Mouse (Mus musculus): ENCODE results near the gene Mapk10. TPM values are rescaled to one million over a fixed set of nuclear protein-coding genes. Genes with fewer than 3 reads are reported as not detected.

Gene Mapk10
- polyA plus RNA-seq, 1 experiment from 2014 or later = 2.2 TPM

- ATAC-seq (ENCODE audit: low FRiP score, low TSS enrichment) (no peak), DNase-seq (ENCODE audit: low spot score) (no peak)
- Histone ChIP-seq H3K4me3 (ENCODE audit: low read depth, low read length) (no peak overlapping the region), H3K9ac (ENCODE audit: low read length) (no peak overlapping the region), H3K27me3 (ENCODE audit: control insufficient read depth, insufficient read depth, low read length) (no peaks in the 10 kb centered on the region), H3K27ac (replicated peaks) (no peak overlapping the region), H3K4me1 (replicated peaks; ENCODE audit: control insufficient read depth, insufficient read depth) (no peaks in the 10 kb centered on the region), H3K4me2 (replicated peaks; ENCODE audit: low read depth) (no peak overlapping the region), H3K36me3 (ENCODE audit: control insufficient read depth, insufficient read depth, low read length) (no peaks in the 10 kb centered on the region), H3K9me3 (ENCODE audit: control insufficient read depth, low read length) (no peaks in the 10 kb centered on the region)
- 35% methylated on average over 5 of the region's 5 CpGs for WGBS
- TF ChIP-seq CTCF (IDR thresholded peaks at IDR 0.05; ENCODE audit: low read depth) (no peak), EP300 (optimal IDR thresholded peaks at IDR 0.05) (no peak)
Observed at GRCm38 (mm10) chr5:103177010-103177409, 34.1 kb downstream of the Mapk10 start.

GRCm38 (mm10) chr5:103175989-103176388 lies 35.1 kb downstream of the Mapk10 start:
- WGBS = 78% methylated on average over 7 of the region's 7 CpGs
- TF ChIP-seq CTCF (IDR thresholded peaks at IDR 0.05; ENCODE audit: low read depth) = no peak
- TF ChIP-seq EP300 (optimal IDR thresholded peaks at IDR 0.05) = no peak
- Histone ChIP-seq H3K27me3 (ENCODE audit: control insufficient read depth, insufficient read depth, low read length) (no peaks in the 10 kb centered on the region), H3K36me3 (ENCODE audit: control insufficient read depth, insufficient read depth, low read length) (no peaks in the 10 kb centered on the region), H3K4me3 (ENCODE audit: low read depth, low read length) (no peak overlapping the region), H3K4me2 (replicated peaks; ENCODE audit: low read depth) (no peak overlapping the region), H3K9ac (ENCODE audit: low read length) (no peak overlapping the region), H3K27ac (replicated peaks) (no peak overlapping the region), H3K4me1 (replicated peaks; ENCODE audit: control insufficient read depth, insufficient read depth) (no peaks in the 10 kb centered on the region), H3K9me3 (ENCODE audit: control insufficient read depth, low read length) (no peaks in the 10 kb centered on the region)
- ATAC-seq (ENCODE audit: low FRiP score, low TSS enrichment) (no peak), DNase-seq (ENCODE audit: low spot score) (no peak)

- WGBS = 72% methylated on average over 7 of the region's 7 CpGs
- ATAC-seq (ENCODE audit: low FRiP score, low TSS enrichment) = no peak
- no peak overlapping the region for H3K4me3 ChIP-seq (ENCODE audit: low read depth, low read length)
- H3K9me3 ChIP-seq (ENCODE audit: control insufficient read depth, low read length) = no peaks in the 10 kb centered on the region
- no peak overlapping the region for H3K27ac ChIP-seq (replicated peaks)
- no peak overlapping the region for H3K9ac ChIP-seq (ENCODE audit: low read length)
- H3K36me3 ChIP-seq (ENCODE audit: control insufficient read depth, insufficient read depth, low read length) = no peaks in the 10 kb centered on the region
- H3K4me1 ChIP-seq (replicated peaks; ENCODE audit: control insufficient read depth, insufficient read depth) = no peaks in the 10 kb centered on the region
- no peak for DNase-seq (ENCODE audit: low spot score)
- no peak for TF ChIP-seq EP300 (optimal IDR thresholded peaks at IDR 0.05)
- TF ChIP-seq CTCF (IDR thresholded peaks at IDR 0.05; ENCODE audit: low read depth) = no peak
- H3K27me3 ChIP-seq (ENCODE audit: control insufficient read depth, insufficient read depth, low read length) = no peaks in the 10 kb centered on the region
- no peak overlapping the region for H3K4me2 ChIP-seq (replicated peaks; ENCODE audit: low read depth)
Observed at GRCm38 (mm10) chr5:103174607-103175006, 36.5 kb downstream of the Mapk10 start.

- no peak for DNase-seq (ENCODE audit: low spot score)
Observed at GRCm38 (mm10) chr5:103171207-103171606, 39.9 kb downstream of the Mapk10 start.

GRCm38 (mm10) chr5:103167371-103167770 lies 43.8 kb downstream of the Mapk10 start:
- WGBS = 71% methylated on average over 5 of the region's 5 CpGs
- no peaks in the 10 kb centered on the region for H3K4me1 ChIP-seq (replicated peaks; ENCODE audit: control insufficient read depth, insufficient read depth)
- H3K9ac ChIP-seq (ENCODE audit: low read length) = no peak overlapping the region
- H3K36me3 ChIP-seq (ENCODE audit: control insufficient read depth, insufficient read depth, low read length) = no peaks in the 10 kb centered on the region
- H3K4me3 ChIP-seq (ENCODE audit: low read depth, low read length) = no peak overlapping the region
- TF ChIP-seq CTCF (IDR thresholded peaks at IDR 0.05; ENCODE audit: low read depth) (no peak), EP300 (optimal IDR thresholded peaks at IDR 0.05) (no peak)
- no peaks in the 10 kb centered on the region for H3K9me3 ChIP-seq (ENCODE audit: control insufficient read depth, low read length)
- no peak overlapping the region for H3K27ac ChIP-seq (replicated peaks)
- ATAC-seq (ENCODE audit: low FRiP score, low TSS enrichment) (no peak), DNase-seq (ENCODE audit: low spot score) (no peak)
- no peaks in the 10 kb centered on the region for H3K27me3 ChIP-seq (ENCODE audit: control insufficient read depth, insufficient read depth, low read length)
- H3K4me2 ChIP-seq (replicated peaks; ENCODE audit: low read depth) = no peak overlapping the region

More at GRCm38 (mm10) chr5:103171207-103171606, 39.9 kb downstream of the Mapk10 start:
- TF ChIP-seq CTCF (IDR thresholded peaks at IDR 0.05; ENCODE audit: low read depth) = no peak
- TF ChIP-seq EP300 (optimal IDR thresholded peaks at IDR 0.05) = no peak
- Histone ChIP-seq H3K9me3 (ENCODE audit: control insufficient read depth, low read length) (no peaks in the 10 kb centered on the region), H3K36me3 (ENCODE audit: control insufficient read depth, insufficient read depth, low read length) (no peaks in the 10 kb centered on the region), H3K9ac (ENCODE audit: low read length) (no peak overlapping the region), H3K27ac (replicated peaks) (no peak overlapping the region), H3K4me2 (replicated peaks; ENCODE audit: low read depth) (no peak overlapping the region), H3K27me3 (ENCODE audit: control insufficient read depth, insufficient read depth, low read length) (no peaks in the 10 kb centered on the region), H3K4me1 (replicated peaks; ENCODE audit: control insufficient read depth, insufficient read depth) (no peaks in the 10 kb centered on the region), H3K4me3 (ENCODE audit: low read depth, low read length) (no peak overlapping the region)
- ATAC-seq (ENCODE audit: low FRiP score, low TSS enrichment) = no peak
- WGBS = 84% methylated on average over 3 of the region's 3 CpGs

GRCm38 (mm10) chr5:103166755-103167154 lies 44.4 kb downstream of the Mapk10 start:
- Histone ChIP-seq H3K27ac (replicated peaks) (no peak overlapping the region), H3K4me1 (replicated peaks; ENCODE audit: control insufficient read depth, insufficient read depth) (no peaks in the 10 kb centered on the region), H3K27me3 (ENCODE audit: control insufficient read depth, insufficient read depth, low read length) (no peaks in the 10 kb centered on the region), H3K36me3 (ENCODE audit: control insufficient read depth, insufficient read depth, low read length) (no peaks in the 10 kb centered on the region), H3K9me3 (ENCODE audit: control insufficient read depth, low read length) (no peaks in the 10 kb centered on the region), H3K9ac (ENCODE audit: low read length) (no peak overlapping the region), H3K4me2 (replicated peaks; ENCODE audit: low read depth) (no peak overlapping the region), H3K4me3 (ENCODE audit: low read depth, low read length) (no peak overlapping the region)
- TF ChIP-seq CTCF (IDR thresholded peaks at IDR 0.05; ENCODE audit: low read depth) (no peak), EP300 (optimal IDR thresholded peaks at IDR 0.05) (no peak)
- 78% methylated on average over 2 of the region's 2 CpGs for whole genome bisulfite sequencing
- DNase-seq (ENCODE audit: low spot score) (no peak), ATAC-seq (ENCODE audit: low FRiP score, low TSS enrichment) (no peak)

Data from stomach, postnatal 0 days (tissue).